Mouse (Mus musculus) CH12F3 (cell line): ENCODE results near the gene Ypel4.
"Not testable (repeated sequence)": the region's sequence is repeated elsewhere in the genome, so short reads cannot be mapped to it uniquely, and the experiment has no call there.

Source experiments
- in situ Hi-C: fragments of 300-500 bp; cut with MboI; formaldehyde crosslinking; loops from 2 replicates; pipeline ENCODE4 v1.14.3; 2020; ENCODE audit warnings: low sequenced_read_pairs

Ypel4 gene

GRCm38 (mm10) chr2:84726716-84727115 is 7.1 kb upstream of the Ypel4 start:
- in situ Hi-C loops = no loop called here

GRCm38 (mm10) chr2:84727172-84727858 is 6.5 kb upstream of the Ypel4 start, which contains the start of gene Clp1:
TSS of gene Clp1 (minus strand) at chr2:84727350.
- in situ Hi-C loops = no loop called here

DNA sequence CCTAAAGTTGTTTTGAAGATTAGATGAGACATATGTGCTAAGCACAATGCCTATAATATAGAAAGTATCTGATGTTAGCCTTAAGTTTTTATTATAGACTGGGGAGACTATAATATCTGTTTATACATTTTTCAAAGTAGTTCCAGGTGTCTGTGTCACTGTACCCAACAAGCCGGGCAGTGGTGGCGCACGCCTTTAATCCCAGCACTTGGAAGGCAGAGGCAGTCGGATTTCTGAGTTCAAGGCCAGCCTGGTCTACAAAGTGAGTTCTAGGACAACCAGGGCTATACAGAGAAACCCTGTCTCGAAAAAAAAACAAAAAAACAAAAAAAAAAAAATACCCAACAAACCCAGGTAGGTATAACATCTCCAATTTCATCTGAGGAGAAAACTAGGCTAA is 5.7 kb upstream of the Ypel4 start:
- in situ Hi-C loops = not testable (repeated sequence)

GRCm38 (mm10) chr2:84731206-84731605 is 2.7 kb upstream of the Ypel4 start:
- in situ Hi-C loops = no loop called here

DNA sequence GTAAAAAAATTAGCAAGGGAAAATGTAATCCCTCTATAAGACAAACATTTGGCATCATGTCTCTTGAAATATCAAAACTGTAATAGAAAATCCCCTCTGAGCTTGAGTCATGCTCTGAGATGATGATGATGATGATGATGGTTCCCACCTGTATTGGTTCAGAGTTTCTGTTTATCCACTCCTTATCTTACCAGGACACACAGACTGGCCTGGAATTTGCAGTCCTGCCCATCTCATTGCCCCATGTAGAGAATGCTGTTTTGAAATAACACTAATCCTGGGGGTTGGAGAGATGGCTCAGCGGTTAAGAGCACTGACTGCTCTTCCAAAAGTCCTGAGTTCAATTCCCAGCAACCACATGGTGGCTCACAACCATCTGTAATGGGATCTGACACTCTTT is 1.5 kb upstream of the Ypel4 start:
- in situ Hi-C loops = no loop called here

GRCm38 (mm10) chr2:84734351-84734864 is 550 bp downstream of the Ypel4 start:
- in situ Hi-C loops = no loop called here

DNA sequence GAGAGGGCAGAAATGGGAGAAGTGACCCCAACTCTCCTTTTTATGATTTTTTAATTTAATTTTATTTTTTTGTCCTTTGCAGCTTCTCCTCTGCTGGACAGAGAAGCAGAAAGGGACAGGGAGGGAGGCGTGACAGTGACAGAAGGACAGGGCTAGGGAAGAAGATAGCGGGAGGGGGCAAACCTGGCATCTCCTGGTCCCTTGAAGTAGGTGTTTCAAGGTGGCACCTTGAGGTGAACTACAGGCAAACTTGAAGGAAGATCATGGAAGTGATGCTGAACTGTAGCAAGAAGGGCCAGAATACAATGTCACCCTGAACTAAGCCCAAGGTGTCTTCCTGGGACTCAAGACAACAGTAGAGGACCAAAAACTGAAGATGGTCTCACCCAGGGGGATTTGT is 1.1 kb downstream of the Ypel4 start:
- in situ Hi-C loops = no loop called here

DNA sequence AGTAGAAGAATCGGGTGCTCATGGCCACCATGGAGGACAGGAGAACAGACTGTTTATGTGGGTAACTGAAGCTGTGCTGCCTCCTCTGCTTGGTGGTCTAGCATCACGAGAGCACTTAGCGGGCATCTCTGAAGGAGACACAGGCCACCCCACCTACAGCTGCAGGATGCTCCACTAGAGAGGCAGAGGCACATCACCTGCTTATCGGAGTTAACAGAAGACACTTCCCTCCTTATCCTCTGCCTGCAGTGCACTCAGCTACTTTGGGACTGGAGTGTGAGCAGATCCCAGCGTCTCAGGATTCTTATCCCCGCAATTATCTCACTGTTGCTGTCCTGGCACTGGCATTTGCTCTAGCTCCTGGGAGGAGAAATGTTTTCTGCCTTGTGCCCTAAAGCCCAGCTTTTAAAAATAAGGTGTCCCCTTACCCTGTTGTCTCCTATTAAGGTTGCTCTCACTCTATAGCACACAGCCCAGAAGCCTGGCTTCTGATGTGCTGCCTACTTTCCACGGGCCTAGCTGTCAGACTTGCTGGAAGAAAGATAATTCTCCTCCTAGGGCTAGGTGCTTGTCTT is 1.6 kb downstream of the Ypel4 start:
- in situ Hi-C loops = no loop called here

GRCm38 (mm10) chr2:84736312-84737161 is 2.7 kb downstream of the Ypel4 start:
- in situ Hi-C loops = no loop called here

DNA sequence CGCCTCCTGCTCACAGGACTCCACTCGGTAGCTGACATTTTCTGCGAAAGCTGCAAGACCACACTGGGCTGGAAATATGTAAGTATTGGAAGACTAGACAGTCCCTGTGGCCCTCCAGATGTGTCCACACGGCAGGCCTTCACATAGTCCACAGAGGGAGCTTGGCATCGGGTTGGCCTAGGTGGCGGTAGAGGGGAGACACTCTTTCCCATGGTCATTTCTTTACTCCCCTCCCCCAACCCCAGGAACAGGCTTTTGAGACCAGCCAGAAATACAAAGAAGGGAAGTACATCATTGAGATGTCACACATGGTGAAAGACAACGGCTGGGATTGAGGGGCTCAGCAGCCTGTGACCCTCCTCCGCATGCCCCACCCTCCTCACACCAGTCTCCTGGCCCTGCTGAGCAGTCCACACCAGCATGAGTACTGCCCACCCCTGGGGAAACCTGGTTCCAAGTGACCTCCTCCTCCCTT is 3.6 kb downstream of the Ypel4 start:
- in situ Hi-C loops = no loop called here

DNA sequence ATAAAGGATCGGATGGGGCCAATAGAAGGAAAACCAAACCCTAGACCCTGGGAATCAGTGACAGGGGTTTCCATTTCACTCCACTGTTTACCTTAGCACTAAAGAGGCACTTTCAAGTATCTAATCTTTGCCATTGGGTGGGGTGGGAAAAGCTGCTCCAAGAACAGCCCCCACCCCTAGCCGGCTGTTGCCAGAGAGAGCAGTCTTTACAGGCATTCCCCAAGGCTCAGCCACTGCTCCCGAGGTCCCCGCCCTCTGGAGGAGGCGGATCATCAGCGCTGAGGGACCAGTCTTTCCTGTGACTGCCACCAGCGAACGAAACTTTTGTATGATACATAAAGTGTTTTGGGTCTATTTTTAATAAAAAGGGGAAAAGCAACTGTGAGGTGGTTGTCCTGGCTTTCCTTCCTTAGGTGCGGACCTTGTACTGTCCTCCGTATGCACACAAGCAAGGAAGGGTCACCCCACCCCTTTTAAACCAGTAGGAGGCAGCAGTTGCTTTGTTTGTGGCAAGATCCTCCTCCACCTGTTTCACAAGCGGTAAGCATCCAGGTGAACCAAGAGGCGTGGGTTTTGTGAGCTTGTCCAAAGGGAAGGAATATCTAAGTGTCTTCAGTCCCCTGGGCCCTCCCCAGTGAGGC is 4.5 kb downstream of the Ypel4 start:
- in situ Hi-C loops = no loop called here

- in situ Hi-C loops = no loop called here
Measured at GRCm38 (mm10) chr2:84740608-84741333, 6.9 kb downstream of the Ypel4 start.

- in situ Hi-C loops = no loop called here
Measured at GRCm38 (mm10) chr2:84741841-84742450, 8.1 kb downstream of the Ypel4 start.

DNA sequence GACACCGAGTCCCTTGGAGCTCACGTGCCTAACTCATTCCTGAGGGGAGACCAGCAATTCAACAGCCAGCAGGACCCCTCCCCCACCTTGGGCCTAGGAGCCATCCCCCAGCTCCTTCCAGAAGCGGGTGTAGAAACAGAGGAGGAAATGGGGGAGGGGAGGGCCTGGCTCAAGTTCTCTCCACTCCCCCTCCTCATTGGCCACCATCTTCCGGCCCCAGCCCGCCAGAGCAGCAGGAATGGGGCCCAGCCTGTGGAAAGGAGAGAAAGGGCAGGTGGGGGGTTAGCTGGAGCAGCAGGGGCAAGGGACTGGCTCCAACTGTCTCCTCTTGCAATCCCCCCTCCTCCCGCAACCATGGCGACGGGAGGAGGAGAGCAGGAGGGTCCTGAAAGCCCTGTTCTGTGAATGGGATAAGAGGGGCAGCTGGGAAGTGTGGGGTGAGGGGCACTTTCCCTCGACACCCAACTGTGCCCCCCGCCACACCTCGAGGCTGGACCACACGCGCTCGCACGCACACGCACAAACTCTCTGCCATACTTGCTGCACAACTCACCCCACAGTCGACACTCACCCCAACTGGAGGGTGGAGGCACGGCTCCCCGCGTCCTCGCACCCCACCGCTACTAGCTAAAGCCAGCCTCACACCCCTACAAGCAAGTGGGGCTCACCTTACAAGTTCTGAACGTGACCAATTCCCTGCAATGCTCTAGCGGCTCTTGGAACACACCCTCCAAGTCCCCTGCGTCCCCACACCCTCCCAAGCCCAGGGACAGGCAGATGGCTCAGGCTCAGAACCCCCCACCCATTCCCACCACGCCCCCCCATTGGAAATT is 8.8 kb downstream of the Ypel4 start:
- in situ Hi-C loops = no loop called here

DNA sequence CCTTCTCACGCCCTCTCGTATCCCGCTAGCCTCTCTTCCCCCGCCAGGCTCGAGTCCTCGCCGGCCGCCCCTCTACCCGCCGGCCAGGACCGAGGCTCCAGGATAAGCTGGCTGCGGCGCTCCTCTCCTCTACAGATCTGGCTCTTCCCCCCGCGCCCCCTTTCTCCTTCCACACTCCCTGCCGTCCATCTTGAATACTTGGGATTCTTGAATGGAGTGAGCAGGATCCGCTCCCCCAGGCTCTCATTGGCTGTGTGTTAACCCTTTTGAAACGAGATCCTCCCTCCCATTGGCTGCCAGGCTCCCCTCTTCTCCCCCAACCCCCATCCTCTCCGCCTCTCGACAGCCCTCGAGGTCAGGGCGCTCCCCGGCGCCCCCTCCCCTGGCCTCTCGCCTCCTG is 9.7 kb downstream of the Ypel4 start, which contains the start of gene Gm19426:
Gm19426 (minus strand) TSS at position 95 of the 400 bp plus-strand sequence.
- in situ Hi-C loops = no loop called here

GRCm38 (mm10) chr2:84744126-84744525 is 10.3 kb downstream of the Ypel4 start:
- in situ Hi-C loops = no loop called here

- in situ Hi-C loops = no loop called here
Measured at GRCm38 (mm10) chr2:84750115-84750514, 16.3 kb downstream of the Ypel4 start.

DNA sequence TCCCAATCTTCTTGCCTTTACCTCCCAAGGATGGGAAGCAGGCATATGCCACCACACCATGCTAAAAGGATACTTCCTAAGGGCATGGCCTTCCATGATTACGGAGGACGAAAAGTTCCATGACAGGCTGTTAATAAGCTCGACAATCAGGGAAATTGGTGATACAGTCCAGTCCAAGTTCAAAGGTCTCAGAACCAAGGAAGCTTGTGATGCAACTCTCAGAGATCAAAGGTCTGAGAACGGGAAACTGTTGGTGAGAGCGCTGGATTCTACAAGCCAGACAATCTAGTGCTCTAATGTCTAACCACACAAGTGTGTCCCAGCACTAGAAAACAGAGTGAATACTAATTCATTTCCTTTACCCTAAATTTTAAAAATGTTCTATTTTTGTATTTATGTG is 22.4 kb downstream of the Ypel4 start:
- in situ Hi-C loops = no loop called here
